Mouse (Mus musculus) macrophage (primary cell): ENCODE measurements around the gene Swi5. TPM values are rescaled to one million over a fixed set of nuclear protein-coding genes. Genes with fewer than 3 reads are reported as not detected.
"Not testable (repeated sequence)": the region's sequence is repeated elsewhere in the genome, so short reads cannot be mapped to it uniquely, and the experiment has no call there.

Experiments used
- H3K27ac ChIP-seq: fragments of 350-480 bp; formaldehyde crosslinking; 2 replicates; pipeline ENCODE4 v1.9.0; 2021
- H3K36me3 ChIP-seq: fragments of 350-480 bp; formaldehyde crosslinking; 2 replicates; pipeline ENCODE4 v1.9.0; 2021; ENCODE audit errors: inconsistent target
- H3K4me3 ChIP-seq: fragments of 350-480 bp; formaldehyde crosslinking; 2 replicates; pipeline ENCODE4 v1.9.0; 2021; ENCODE audit errors: inconsistent target
- H3K79me2 ChIP-seq: fragments of 350-480 bp; formaldehyde crosslinking; 2 replicates; pipeline ENCODE4 v1.9.0; 2021; ENCODE audit errors: inconsistent target
- WGBS: methylation state at CpG from one replicate; pipeline ENCODE4 v1.1.7; 2026; ENCODE audit warnings: inconsistent platforms; ENCODE audit not compliant: missing documents; 5-methylcytosine and 5-hydroxymethylcytosine counted together
- polyA plus RNA-seq: library from polyadenylated mRNA; stranded (reverse); fragments of 250-400 nt; gene quantifications from 3 replicates; pipeline ENCODE4 v1.2.4, GENCODE M21; 2018; ENCODE audit warnings: inconsistent platforms

The Swi5 gene
- polyA plus RNA-seq, 1 experiment from 2014 or later = 392 TPM

- peaks cover 65% of the 10 kb centered on the region for H3K36me3 ChIP-seq
- no peak overlapping the region for H3K4me3 ChIP-seq
- H3K27ac ChIP-seq = no peak overlapping the region
- 86% methylated on average over 5 of the region's 5 CpGs for WGBS
- no peaks in the 10 kb centered on the region for H3K79me2 ChIP-seq
Measured at GRCm38 (mm10) chr2:32305668-32306067, 17.8 kb upstream of the Swi5 start.

- peaks cover 77% of the 10 kb centered on the region for H3K36me3 ChIP-seq
- H3K79me2 ChIP-seq = no peaks in the 10 kb centered on the region
- H3K4me3 ChIP-seq = no peak overlapping the region
- 84% methylated on average over 7 of the region's 8 CpGs for WGBS
- no peak overlapping the region for H3K27ac ChIP-seq
Measured at GRCm38 (mm10) chr2:32304145-32304832, 16.4 kb upstream of the Swi5 start.

GRCm38 (mm10) chr2:32302952-32303351 lies 15.1 kb upstream of the Swi5 start:
- Histone ChIP-seq H3K4me3 (no peak overlapping the region), H3K36me3 (peaks cover 90% of the 10 kb centered on the region), H3K27ac (no peak overlapping the region), H3K79me2 (no peaks in the 10 kb centered on the region)
- WGBS = 90% methylated on average over 10 of the region's 10 CpGs

DNA sequence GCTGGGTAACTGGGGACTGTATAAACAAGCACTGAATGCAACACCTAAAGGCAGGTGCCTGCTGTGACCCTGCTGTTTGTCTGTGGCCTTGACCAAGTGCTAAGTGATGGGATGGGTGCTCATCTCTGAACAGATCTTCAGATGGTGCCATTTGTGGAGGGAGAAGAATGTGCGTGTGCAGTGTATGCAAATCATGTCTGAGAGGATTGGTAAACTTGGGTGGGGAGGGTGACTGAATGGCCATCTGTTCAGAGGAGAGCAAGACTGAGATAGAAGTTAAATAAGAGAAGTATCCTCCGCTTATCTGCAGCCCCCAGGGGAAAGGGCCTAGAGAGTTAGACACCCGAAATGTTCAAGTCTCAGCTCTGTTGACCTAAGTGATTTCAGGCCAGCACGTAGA lies 11.6 kb upstream of the Swi5 start:
- H3K4me3 ChIP-seq = no peak overlapping the region
- H3K27ac ChIP-seq = no peak overlapping the region
- H3K79me2 ChIP-seq = peaks cover 1% of the 10 kb centered on the region; the same call in 1 of the 2 replicates
- 98% methylated on average over 4 of the region's 4 CpGs for WGBS
- H3K36me3 ChIP-seq = peaks cover 71% of the 10 kb centered on the region

- not testable (repeated sequence) for H3K4me3 ChIP-seq, H3K27ac ChIP-seq
- Histone ChIP-seq H3K79me2 (peaks cover 29% of the 10 kb centered on the region), H3K36me3 (peaks cover 37% of the 10 kb centered on the region)
- WGBS = 100% methylated on average over 2 of the region's 2 CpGs
Measured at GRCm38 (mm10) chr2:32295842-32296241, 8.0 kb upstream of the Swi5 start.

GRCm38 (mm10) chr2:32295285-32295684 lies 7.4 kb upstream of the Swi5 start:
- H3K36me3 ChIP-seq = peaks cover 35% of the 10 kb centered on the region
- no peak overlapping the region for H3K27ac ChIP-seq
- WGBS = 84% methylated on average over 3 of the region's 3 CpGs
- peaks cover 35% of the 10 kb centered on the region for H3K79me2 ChIP-seq
- H3K4me3 ChIP-seq = no peak overlapping the region

DNA sequence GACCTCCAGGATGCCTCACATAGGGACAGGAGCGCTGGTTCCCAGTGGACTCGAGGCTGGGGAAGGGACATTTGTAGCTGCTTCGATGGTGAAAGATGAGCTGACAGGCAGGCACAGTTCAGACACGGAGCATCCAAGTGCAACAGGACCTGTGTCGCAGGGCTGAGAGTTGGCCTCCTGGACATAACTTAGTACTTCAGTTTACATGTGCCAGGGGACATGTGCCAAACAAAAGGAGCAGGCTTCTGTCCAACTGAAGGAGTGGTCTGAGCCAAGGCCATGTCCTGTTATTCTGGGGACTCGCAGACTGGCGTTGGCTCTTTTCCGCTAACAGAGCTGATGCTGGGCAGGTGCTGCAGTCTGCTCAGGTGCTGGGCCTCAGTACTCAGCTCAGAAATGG lies 6.5 kb upstream of the Swi5 start:
- Histone ChIP-seq H3K27ac (no peak overlapping the region), H3K4me3 (no peak overlapping the region), H3K36me3 (peaks cover 26% of the 10 kb centered on the region), H3K79me2 (peaks cover 44% of the 10 kb centered on the region)
- WGBS = 95% methylated on average over 8 of the region's 8 CpGs

GRCm38 (mm10) chr2:32289578-32289977 lies 1.7 kb upstream of the Swi5 start:
- Histone ChIP-seq H3K79me2 (peaks cover 72% of the 10 kb centered on the region), H3K27ac (no peak overlapping the region), H3K4me3 (peak overlapping the region; percentile 90; the same call in 1 of the 2 replicates), H3K36me3 (no peaks in the 10 kb centered on the region)

DNA sequence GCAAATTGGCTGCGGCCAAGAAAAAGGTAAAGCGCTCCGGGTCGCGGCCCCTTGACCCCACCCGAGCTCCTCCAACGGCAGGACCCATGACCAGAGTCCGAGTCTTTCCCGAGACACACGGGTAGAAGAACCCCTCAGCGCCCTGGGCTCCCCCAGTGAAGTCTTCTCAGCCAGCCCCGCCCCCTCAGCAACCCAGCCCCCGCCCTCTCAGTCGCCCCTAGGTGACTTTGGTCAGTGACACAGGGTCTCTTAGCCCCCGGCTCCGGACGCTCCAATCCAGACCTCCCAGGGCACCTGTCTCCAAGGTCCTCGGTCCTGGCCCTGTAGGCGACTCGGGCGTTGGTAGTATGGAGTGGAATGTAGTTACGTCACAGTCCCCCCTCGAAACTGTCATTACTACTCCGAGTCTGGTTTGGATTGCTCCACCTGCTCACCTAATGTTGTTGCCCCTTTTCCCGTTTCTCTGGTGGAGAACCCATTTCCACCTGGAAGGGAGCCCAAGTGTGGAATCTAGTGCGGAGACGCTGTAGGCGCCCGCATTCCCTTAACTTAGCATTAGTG lies 576 bp upstream of the Swi5 start:
- 3% methylated on average over 29 of the region's 29 CpGs for WGBS
- Histone ChIP-seq H3K36me3 (peaks cover 4% of the 10 kb centered on the region; the same call in 1 of the 2 replicates), H3K4me3 (peak overlapping the region; percentile 90), H3K79me2 (peaks cover 63% of the 10 kb centered on the region), H3K27ac (peak overlapping the region; percentile 62)

DNA sequence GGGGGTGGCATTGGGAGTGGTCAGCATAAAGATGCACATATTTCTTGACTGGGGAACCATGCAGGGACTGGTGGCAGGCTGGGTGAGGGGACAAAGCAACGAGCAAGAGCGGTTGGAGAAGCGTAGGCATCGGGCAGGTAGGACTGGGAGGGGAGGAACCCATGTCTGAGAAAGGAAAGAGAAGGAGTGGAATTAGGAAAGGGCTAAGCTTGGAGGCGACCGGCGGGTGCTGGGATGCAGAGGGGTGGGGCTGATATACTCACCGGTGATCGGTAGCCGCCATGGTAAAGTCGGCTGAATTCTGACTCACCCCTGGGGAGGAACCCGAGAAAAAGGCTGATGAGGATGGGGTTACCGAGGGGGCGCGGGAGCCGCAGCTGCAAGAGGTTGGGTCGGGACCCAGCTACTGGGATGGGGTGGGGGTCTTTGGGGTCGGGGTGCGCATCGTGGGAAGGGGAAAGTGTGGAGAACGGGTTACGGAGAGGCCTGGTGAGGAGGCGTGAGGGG lies 488 bp downstream of the Swi5 start, which contains the start of gene Golga2:
Golga2 (plus strand) TSS at position 51 of the 507 bp plus-strand sequence.
- H3K36me3 ChIP-seq = peaks cover 4% of the 10 kb centered on the region; the same call in 1 of the 2 replicates
- peak within 1 kb of the TSS; percentile 75 for H3K27ac ChIP-seq
- 2% methylated on average over 23 of the region's 23 CpGs for WGBS
- H3K4me3 ChIP-seq = peak within 1 kb of the TSS; percentile 93
- peaks cover 59% of the 10 kb centered on the region for H3K79me2 ChIP-seq

GRCm38 (mm10) chr2:32283986-32284385 lies 3.9 kb downstream of the Swi5 start:
- 97% methylated on average over 3 of the region's 3 CpGs for WGBS
- Histone ChIP-seq H3K79me2 (peaks cover 25% of the 10 kb centered on the region), H3K27ac (no peak overlapping the region), H3K36me3 (peaks cover 16% of the 10 kb centered on the region; the same call in 1 of the 2 replicates), H3K4me3 (no peak overlapping the region)

DNA sequence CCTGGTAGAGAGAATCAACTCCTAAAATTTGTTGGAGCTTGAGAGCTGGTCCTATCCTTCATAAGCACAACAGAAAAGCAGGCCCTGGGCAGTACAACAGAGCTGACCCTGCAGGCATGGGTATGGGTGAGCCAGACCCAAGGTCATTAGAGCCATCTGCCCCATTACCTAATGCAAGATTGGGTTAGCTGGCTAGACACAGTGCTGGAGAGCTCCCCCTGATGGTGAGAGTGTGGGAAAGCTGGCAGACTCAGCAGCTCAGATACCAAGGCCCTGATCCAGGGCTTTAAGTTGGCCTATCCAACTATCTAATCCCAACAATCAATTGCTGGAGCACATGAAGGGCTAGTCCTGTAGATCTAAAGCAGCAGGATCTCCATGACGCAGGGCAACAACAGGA lies 5.1 kb downstream of the Swi5 start:
- Histone ChIP-seq H3K36me3 (peaks cover 29% of the 10 kb centered on the region; the same call in 1 of the 2 replicates), H3K79me2 (peaks cover 16% of the 10 kb centered on the region), H3K27ac (no peak overlapping the region), H3K4me3 (no peak overlapping the region)
- 89% methylated on average over 1 of the region's 1 CpGs for WGBS

GRCm38 (mm10) chr2:32282289-32282688 lies 5.6 kb downstream of the Swi5 start:
- Histone ChIP-seq H3K4me3 (no peak overlapping the region), H3K36me3 (peaks cover 29% of the 10 kb centered on the region; the same call in 1 of the 2 replicates), H3K79me2 (peaks cover 11% of the 10 kb centered on the region), H3K27ac (no peak overlapping the region)
- WGBS = 63% methylated on average over 2 of the region's 2 CpGs

DNA sequence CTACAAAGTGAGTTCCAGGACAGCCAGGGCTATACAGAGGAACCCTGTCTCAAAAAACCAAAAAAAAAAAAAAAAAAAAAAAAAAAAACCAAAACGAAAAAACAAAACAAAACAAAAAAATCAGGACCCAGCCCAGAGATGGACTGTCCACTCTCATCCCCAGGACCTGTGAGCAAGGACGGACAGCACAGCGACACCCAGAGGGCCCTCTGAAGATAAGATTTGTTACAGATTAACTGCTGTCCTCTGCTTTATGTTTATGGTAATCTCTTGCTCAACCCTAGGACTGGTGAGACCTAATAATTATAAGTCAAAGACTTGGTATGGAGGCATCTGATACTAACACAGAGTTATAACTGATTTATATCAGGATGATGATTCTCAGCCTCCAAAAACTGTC lies 12.1 kb downstream of the Swi5 start:
- WGBS = 96% methylated on average over 2 of the region's 3 CpGs

GRCm38 (mm10) chr2:32260635-32261034 lies 27.2 kb downstream of the Swi5 start:
- H3K27ac ChIP-seq = peak overlapping the region; percentile 33; the same call in 1 of the 2 replicates
- H3K36me3 ChIP-seq = peaks cover 24% of the 10 kb centered on the region
- H3K79me2 ChIP-seq = peaks cover 14% of the 10 kb centered on the region
- H3K4me3 ChIP-seq = no peak overlapping the region
- 42% methylated on average over 4 of the region's 4 CpGs for whole genome bisulfite sequencing

More for the DNA sequence above, 12.1 kb downstream of the Swi5 start:
- no peak overlapping the region for H3K4me3 ChIP-seq
- peaks cover 25% of the 10 kb centered on the region; the same call in 1 of the 2 replicates for H3K36me3 ChIP-seq
- H3K27ac ChIP-seq = no peak overlapping the region
- H3K79me2 ChIP-seq = no peaks in the 10 kb centered on the region
